Mouse (Mus musculus) spleen, adult 10 weeks (tissue): Measurements from ENCODE around the gene Dpf3. TPM values are rescaled to one million over a fixed set of nuclear protein-coding genes. Genes with fewer than 3 reads are reported as not detected.

Source experiments
- polyA plus RNA-seq: library from polyadenylated mRNA; stranded (reverse); fragments of 350-450 nt; fragmentation: Illumina TruSeq; extraction: RNeasy Lipid Tissue Mini Kit (QIAGEN cat#74804); gene quantifications from one replicate; pipeline ENCODE4 v1.2.3, GENCODE M21; 2015; ENCODE audit warnings: low replicate concordance; ENCODE audit not compliant: insufficient read depth

The Dpf3 gene
- 1.4 TPM for polyA plus RNA-seq

DNA sequence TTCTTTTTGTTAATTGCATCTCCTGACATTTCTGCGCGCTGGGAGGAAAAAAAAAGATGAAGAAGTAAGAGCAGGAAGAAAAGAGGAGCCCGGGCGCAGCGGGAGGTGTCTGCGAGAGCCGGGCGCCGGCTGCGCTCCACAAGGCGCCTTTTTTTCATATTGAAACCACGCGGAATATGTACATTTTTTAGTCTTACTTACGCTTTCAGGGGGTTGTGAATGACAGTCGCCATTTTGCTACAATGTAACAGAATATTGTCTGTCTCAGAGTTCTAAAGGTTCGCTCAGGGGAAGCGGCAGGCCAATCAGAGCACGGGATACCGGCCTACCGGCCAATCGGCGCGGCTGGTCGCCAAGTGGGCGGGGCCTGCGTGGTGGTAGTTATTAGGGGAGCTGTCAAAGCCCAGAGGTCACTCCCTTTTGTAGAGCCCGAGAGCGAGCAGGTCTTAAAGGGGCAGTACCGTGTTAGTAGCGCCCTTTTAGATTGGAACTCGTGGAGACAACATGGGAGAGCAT is at the start of gene Dpf3:
Dpf3 (minus strand) TSS at position 241 of the 516 bp plus-strand sequence.

DNA sequence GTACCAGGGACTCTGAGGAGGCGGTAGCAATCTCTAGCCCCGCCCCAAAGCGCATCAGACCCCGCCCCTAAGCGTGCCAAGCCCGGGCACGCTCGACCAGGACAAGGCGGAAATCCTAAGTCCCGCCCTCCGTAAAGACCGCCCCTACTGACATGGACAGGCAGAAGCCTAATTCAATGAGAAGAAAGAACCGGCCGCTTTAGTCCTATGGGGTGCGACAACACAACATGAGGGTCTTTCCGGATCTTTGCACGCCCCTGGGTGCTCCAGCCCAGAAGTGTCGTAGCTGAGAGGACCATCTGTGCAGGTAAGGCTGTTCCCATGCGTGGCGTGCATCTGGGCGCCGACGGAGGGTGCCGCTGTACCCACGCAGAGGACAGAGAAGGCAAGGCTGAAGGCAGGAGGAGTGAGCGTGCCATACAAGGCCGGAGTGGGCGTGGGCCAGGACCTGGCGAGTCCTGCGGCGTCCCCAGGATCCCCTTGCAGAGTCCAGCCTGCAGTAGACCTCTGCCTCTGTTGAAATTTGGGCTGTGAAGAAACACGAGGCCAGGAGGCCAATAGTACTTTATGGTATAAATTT is 32.9 kb upstream of the Dpf3 start, which contains the start of gene Dcaf4:
Dcaf4 (plus strand) TSS at position 156 of the 580 bp plus-strand sequence.

Other genes with a start within 250 kb of the Dpf3 start
- 14.0 TPM for gene Dcaf4, start 32.8 kb upstream of the Dpf3 start, polyA plus RNA-seq
- 18.7 TPM for gene Zfyve1, start 109.5 kb upstream of the Dpf3 start, polyA plus RNA-seq
- gene Rbm25, start 143.5 kb upstream of the Dpf3 start, polyA plus RNA-seq: 391 TPM
- 63.8 TPM for gene Psen1, start 200.4 kb upstream of the Dpf3 start, polyA plus RNA-seq